Mouse (Mus musculus) frontal cortex, adult 2 months (tissue): ENCODE measurements around the gene Myoz1. TPM values are rescaled to one million over a fixed set of nuclear protein-coding genes. Genes with fewer than 3 reads are reported as not detected.
"Not testable (repeated sequence)": the region's sequence is repeated elsewhere in the genome, so short reads cannot be mapped to it uniquely, and the experiment has no call there.

Experiments
- DNase-seq, 2 experiments: peaks; one replicate each; pipeline ENCODE4 v3.0.0; 2022; ENCODE audit warnings: low spot score in 1 of 2; ENCODE audit errors: extremely low spot score in 1 of 2
- polyA plus RNA-seq: library from polyadenylated mRNA; depleted of rRNA; stranded (reverse); fragments of >200 nt; gene quantifications from 2 replicates; pipeline ENCODE4 v1.2.3, GENCODE M21; 2012; rRNA removed

The Myoz1 gene
- polyA plus RNA-seq = 1.4 and 2.2 TPM in 2 replicates

DNA sequence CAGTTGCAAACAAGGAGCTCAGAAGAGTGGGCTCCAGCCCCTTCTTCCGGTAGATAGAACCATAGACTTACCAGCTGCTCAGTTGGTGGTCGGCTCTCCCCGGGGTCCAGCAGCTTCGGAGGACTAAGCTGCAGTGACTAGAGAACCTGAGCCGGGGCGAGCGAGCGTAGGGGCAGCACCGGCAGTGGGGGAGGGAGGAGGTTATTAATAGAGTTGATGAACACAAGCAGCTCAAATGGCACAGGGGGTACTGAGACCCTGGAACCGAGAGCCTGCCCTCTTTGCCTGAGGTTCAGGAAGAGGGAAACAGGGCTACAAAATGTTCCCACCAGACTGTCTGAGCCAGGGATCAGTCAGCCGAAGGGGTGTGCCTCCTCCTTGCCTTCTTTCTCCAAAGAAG, at the start of gene Myoz1:
Myoz1 (minus strand) TSS at position 180 of the 400 bp plus-strand sequence.
- DNase-seq = no peak

DNA sequence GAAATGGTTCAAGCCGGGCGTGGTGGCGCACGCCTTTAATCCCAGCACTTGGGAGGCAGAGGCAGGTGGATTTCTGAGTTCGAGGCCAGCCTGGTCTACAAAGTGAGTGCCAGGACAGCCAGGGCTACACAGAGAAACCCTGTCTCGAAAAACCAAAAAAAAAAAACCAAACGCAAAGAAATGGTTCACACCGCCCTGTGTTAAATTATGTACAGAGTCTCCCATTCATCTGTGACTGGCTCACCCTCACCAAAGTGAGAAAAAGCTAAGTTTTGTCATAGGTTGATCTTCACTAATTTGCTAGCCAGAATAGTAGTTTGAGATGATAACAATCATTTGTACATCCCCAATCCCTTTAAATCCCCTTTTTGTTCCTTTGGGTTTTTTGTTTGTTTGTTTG, 47.1 kb upstream of the Myoz1 start:
- DNase-seq = not testable (repeated sequence)

DNA sequence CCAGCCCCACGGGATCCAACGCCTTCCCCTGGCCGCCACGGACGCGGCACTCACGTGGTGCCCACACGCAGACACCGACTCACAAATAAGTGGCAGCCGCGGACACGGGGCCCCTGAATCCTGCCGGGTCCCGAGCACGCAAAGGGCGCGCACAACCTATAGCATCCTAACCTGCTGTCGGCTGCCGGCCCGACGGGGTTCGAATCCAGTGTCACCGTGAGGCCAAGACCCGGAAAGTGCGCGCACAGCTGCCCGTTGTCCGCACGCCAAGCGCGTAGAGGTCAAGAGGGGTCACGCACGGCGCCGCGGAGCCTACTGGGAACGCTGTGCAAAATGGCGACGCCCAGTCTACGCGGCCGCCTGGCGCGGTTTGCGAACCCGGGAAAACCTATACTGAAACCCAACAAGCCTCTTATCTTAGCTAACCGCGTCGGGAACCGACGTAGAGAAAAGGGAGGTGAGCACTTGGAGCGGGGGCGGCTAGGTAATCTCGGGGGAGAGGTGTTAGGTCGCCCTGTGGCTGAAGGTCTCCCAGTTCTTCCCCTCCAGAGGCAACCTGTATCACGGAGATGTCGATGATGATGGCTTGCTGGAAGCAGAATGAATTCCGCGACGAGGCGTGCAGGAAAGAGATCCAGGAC, 46.5 kb upstream of the Myoz1 start, which contains the start of gene Chchd1:
Chchd1 (plus strand) TSS at position 266 of the 641 bp plus-strand sequence.
- DNase-seq = peak; percentile 77 to 90

DNA sequence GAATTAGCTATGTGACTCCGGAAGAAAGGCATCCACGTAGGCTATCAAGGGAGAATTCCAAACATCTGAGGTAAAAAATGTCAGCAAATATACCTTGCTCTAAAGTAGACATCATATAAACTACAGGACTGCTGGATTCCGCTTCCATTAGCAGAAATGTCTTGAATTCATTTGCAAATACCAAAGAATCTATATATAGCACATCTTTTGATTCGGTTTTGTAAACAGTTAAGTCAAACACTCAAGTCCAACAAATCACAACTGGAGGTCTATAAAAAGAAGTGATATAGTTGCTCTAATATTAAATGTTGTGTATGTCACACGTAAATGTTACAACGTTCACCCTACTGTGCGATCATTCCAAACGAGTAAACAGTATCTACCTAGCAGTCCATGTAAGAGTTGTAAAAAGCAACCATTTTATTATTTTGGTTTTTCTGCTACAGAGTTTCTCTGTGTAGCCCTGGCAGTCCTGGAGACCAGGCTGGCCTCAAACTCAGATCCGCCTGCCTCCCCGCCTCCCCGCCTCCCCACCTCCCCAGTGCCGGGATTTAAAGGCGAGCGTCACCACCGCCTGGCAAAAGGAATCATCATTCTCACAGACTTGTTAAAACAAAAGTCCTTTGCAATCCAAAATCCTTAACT, 45.9 kb upstream of the Myoz1 start:
- no peak for DNase-seq

DNA sequence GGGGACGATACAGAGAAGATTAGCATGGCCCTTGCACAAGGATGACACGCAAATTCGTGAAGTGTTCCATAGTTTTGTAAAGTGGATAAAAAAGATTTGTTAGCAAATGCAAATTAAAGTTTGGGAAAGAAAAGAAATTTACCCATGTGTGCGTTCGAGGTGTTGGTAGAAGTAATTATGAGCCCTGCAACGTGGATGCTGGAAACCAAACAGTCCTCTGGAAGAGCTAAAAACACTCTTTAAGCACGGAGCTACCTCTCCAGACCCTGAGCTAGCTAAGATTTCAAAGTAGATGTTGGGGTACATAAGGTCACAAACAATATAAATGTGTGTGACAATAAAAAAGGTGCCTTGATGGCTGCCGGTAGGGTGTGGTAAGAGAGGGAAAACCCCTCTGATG, 45.2 kb upstream of the Myoz1 start:
- no peak for DNase-seq

DNA sequence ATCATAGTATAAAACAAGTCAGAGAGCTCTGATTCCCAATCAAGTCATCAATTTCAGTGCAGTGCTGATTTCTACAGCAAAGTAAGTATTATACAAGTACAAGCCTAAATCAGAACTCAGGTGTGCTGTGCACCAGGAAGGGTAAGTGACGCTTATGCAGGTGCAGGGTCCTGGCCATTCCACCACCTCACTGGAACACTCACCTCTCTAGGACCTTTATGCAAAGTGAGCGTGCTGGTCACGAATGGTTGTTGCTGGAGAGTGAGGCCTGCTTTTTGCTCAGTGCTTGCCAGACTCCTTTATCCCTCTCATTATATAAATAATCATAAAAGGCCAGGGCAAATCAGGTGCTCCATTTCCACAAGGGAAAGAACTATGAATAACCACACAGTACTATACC, 44.0 kb upstream of the Myoz1 start:
- no peak for DNase-seq

DNA sequence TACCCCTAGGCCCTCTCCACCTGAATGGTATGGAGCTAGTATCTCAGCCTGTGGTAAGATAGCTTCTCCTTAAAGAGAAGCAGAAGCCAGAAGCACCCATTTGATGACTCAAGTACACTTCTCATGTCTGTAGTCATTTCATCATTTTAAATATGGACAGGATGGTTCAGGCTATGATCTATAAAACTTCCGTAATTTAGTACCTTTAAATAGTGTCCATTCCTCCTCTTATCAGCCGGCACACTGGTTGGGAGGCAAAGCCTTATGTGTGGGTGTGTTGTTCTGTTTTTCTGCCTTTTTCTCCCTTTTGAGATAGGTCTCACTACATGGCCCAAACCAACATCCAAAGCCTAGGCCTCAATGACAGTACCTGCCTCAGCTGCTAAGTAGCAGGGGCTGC, 42.2 kb upstream of the Myoz1 start:
- no peak for DNase-seq

DNA sequence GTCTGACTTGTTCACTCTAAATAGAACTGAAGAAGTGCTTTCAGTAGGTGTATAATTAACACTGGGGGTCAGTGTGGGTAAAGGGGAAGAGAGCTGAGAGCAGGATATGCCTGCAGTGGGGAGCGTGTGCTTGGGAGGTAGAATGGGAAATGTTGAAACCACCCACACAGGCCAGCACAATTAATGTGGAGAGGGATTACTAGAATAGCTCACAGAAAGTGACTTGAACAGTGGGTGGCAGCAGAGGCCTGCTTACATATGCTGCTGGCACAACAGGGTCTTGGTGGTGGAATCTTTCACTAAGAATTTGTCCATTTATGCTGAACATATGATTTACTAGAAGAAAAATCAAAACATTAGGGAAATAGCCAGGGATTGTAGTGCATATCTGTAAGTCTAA, 40.6 kb upstream of the Myoz1 start:
- peak; percentile 70 to 80 for DNase-seq

DNA sequence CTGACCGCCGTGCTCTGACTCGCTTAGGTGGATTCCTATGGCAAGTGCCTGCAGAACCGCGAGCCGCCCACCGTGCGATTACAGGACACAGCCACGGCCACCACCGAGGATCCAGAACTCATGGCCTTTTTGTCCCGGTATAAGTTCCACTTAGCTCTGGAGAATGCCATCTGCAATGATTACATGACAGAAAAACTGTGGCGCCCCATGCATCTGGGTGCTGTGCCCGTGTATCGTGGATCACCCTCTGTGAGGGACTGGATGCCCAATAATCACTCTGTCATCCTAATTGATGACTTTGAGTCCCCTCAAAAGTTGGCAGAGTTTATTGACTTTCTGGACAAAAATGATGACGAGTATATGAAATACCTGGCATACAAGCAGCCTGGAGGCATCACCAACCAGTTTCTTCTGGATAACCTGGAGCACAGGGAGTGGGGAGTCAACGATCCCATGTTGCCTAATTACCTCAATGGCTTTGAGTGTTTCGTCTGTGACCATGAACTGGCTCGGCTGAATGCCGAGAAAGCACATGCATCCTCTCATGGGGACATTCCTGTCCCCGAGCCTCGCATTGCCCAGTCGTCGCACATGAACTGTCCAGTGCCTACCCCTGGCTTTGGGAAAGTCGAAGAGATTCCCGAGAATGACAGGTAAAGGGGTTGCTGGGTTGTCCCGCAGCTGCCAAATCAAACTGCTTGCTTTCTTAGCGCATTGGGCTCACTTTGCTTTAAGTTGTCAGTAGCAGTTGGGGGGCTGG, 39.6 kb upstream of the Myoz1 start:
- no peak for DNase-seq

DNA sequence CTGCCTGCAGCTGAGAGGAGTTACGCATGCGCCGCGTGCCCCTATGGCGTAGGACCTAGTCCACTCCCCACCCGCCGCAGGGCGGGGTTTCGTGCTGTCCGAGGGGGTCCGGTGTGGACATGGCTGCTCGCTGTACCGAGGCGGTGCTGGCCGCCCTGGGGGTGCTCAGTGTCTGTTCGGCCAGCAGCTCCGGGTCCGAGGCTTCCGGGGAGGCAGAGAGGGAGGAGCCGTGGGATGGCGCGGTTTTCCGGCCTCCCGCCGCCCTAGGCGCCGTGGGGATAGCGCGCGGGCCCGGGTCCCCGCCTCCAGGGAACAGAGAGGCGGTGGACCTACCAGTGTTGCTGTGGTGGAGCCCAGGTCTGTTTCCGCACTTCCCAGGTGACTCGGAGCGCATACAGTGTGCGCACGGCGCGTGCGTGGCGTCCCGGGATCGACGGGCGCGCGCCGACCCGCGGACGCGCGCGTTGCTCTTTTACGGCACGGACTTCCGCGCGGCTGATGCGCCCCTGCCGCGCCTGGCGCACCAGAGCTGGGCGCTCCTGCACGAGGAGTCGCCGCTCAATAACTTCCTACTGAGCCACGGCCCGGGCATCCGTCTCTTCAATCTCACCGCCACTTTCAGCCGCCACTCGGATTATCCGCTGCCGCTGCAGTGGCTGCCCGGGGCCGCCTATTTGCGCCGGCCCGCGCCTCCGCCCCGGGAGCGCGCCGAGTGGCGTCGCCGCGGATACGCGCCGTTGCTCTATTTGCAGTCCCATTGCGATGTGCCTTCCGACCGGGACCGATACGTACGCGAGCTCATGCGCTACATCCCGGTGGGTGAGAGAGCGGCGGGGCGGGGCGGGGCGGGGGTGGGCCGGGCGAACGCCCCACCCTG, 38.8 kb upstream of the Myoz1 start, which contains the start of gene Fut11:
Fut11 (plus strand) TSS at position 85 of the 877 bp plus-strand sequence.
- peak; percentile 61 to 86 for DNase-seq

DNA sequence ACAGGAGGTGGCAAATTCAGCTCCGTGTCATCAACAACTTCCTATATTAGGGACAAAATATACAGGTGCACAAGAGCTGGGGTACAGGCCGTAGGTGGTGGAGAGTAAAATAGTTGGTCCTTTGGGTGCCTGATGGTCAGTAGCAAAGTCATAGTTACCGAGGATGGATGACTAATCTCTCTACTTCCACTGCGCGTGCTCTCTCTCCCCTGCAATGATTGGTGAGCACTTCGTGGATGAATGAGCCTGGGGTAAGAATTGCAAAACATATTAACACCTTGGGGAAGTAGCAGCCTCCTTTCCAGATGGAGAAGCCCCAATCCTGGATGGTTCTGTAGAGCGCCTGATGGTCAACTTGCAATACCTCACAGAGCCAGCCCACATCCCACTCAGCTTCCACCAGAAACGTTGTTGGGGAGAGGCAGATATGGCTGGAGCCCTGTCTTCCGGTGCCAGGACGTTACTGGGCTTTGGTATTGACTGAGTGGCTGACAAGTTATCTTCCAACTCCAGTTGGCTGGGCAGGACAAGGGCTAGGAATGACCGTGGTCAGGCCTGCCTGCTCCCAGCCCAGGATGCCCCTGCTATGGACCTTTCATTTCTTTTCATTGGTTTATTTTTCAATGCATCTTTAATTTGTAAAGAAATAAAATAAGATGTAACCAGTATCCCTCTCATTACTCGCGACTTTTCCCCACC, 38.0 kb upstream of the Myoz1 start:
- peak in 1 of 2 experiments; percentile 36 for DNase-seq

DNA sequence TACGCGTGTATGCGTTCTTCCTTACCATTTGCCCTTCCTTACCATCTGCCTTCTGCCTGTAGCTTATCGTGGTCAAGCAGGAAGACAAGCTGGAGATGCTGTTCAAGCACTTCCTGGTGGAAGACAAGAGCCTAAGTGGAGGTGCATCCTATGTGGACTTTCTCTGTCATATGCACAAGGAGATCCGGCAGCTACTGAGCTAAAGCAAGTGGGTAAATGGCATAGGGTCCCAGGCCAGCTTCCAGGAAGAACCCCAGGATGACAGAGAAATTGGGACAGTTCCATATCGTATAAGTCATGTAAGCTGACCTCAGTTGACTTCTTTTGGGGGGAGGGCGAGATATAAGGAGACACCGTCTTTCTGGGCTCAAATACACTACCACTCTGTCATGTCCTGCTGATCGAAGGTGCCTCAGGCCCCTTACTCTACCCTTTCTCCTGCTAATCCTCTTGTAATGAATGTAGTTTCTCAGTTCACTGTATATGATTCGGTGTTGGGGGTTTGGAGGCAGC, 37.3 kb upstream of the Myoz1 start:
- DNase-seq = no peak

DNA sequence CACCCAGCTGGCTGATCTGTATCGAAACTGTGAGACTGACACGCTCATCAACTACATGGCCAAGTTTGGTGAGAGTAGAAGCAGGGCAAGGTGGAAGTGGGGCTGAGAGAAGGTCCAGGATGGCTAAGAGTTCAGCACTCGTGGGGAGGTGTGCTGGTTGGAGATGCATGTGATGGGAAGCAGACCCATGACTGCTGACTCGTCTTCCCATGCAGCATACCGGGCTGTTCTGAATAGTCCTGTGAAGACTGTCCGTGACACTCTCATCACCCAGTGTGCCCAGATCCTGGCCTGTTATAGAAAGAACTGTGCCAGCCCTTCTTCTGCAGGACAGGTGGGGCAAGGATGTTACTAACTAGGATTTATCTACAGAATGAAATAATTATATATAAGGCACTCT, 35.4 kb upstream of the Myoz1 start:
- DNase-seq = no peak

DNA sequence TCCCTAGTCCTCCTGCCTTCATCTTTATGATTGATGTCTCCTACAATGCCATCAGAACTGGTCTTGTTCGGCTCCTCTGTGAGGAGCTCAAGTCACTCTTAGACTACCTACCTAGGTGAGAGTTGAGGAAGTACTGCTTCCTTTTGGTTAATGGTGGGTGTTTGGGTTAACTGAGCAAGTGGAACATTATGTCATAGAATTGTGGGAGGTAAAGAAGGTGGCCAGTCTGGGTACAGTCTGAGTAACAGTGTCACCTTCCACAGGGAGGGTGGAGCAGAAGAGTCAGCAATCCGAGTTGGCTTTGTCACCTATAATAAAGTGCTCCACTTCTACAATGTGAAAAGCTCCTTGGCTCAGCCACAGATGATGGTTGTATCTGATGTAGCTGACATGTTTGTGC, 32.7 kb upstream of the Myoz1 start:
- DNase-seq = no peak

DNA sequence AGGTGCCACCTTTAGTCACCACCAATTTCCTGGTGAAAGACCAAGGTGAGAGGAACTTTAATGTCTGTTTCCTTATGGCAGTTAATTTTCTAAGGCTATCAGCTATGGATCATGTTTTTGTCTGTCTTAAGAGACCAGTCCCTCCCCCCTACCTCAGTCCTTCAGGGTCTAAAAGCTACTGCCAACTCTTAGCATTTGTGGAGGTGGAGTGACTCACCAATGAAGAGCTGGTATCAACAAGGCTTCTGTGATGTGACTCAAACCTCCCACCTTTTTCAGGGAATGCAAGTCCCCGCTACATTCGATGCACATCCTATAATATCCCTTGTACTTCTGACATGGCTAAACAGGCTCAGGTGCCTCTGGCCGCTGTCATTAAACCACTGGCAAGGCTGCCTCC, 30.2 kb upstream of the Myoz1 start:
- peak in 1 of 2 experiments; percentile 58 for DNase-seq

DNA sequence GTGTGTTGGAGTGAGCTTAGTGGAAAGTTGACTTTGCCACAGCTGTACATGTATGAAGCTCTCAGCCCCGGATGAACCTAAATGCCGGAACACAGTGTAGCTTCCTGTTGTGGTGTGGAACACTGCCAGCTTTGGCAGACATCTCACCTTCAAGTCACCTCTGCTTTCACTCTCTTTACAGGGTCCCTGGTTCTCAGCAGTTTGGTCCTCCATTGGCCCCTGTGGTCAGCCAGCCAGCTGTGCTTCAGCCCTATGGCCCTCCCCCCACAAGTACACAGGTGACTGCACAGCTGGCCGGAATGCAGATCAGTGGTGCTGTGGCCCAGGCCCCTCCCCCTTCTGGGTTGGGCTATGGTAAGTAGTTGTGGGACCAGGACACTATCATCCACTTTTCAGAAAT, 26.2 kb upstream of the Myoz1 start:
- no peak for DNase-seq

DNA sequence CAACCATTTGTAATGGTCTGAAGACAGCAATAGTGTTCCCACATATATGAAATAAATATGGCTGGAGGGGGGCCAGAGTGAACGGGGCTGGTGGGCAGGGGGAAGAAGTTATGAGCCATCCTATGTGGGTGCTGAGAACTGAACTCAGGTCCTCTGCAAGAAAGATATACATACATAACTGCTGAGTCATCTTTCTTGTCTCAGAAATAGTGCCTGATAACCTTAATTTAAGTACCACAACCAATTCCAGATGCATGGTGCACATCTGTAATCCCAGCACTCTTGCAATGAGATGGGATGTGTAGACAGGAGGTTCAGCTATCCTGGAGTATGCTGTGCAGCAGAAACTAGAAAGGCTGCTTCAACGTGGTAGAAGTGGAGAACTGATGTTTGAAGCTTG, 25.4 kb upstream of the Myoz1 start:
- DNase-seq = no peak

DNA sequence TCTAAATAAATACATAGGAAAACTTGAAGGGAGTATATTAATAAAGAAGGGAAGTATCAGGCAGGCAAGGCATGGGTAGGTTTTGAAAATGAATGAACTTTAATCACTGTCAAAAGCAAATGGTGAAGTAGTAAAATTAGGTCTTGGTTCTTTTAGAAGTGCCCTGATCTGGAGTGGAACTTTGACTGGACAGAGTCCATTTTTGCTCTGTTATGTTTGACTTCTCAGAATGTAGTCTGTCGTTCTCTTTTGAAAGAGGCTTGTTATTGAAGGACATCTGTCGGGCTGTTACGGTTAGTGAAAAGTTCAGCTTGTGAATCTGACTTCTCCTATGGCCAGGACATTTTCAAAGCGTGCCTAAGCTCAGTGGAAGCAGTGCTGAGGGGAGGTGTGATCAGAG, 21.6 kb upstream of the Myoz1 start:
- DNase-seq = no peak

DNA sequence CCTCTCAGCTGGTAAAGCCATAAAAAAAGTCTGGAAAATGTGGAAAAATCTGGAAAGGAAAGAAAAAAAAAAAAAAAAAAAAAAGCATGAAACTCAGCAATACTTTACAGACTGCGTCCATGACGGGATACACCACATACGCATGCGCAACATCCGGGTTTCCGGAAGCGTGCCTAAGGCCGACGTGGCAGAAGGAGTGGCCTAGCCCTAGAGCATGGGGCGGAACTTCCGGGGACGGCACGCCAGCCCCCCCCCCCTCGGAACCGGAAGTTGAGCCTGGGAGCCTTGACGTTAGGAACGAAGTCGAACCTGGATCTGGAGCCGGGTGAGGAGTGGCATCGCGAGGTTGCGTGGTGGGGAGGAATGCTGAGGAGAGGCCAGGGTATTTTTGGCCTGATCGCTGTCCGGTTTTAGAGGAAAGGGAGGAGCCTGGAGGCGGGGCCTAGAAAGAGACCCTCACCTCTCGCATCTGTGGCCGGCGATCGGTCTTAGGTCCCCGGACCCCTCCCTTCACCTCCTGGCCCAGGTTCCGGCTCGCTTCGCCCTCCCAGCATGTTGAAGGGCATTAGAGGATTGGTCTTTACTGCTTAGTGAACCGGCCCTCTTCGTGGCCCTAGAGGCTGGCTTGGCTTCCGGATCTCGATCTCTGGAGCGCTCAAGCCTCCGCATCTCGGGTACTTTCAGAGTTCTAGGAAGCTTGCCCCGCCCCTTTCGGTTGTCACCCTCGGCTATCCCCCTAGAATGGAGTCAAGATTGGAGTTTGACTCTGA, 17.9 kb upstream of the Myoz1 start, which contains the start of gene Sec24c:
Sec24c (plus strand) TSS at position 245 of the 770 bp plus-strand sequence.
- DNase-seq = peak; percentile 91 to 98
